Mouse (Mus musculus): ENCODE measurements at regions not wholly inside any gene's neighbourhood (a gene's known extent, or its start where the extent isn't known, plus 50 kb on each side); places are given as distances from the start of the nearest gene placed in this dataset.

DNA sequence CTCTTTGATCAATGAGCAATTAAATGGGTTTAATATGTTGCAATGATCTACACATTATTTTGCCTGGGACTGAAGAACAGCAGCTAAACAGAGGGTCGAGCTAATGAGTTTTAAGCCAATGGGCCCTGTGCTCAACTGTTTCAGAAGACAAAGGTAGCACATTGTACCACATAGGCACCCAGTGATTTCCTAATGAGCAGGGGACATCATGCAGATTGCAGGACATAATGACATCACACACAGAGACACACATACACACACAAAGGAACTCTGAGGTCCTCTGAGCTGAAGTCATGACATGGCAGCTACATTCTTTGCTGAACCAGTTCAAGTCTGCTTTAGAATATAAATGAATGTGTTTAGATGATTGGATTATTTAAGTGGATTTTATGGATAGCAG is 71.9 kb downstream of the Zfp330 start:
- ATAC-seq (ENCODE audit: insufficient number of reproducible peaks, low FRiP score, low TSS enrichment) = no peak

DNA sequence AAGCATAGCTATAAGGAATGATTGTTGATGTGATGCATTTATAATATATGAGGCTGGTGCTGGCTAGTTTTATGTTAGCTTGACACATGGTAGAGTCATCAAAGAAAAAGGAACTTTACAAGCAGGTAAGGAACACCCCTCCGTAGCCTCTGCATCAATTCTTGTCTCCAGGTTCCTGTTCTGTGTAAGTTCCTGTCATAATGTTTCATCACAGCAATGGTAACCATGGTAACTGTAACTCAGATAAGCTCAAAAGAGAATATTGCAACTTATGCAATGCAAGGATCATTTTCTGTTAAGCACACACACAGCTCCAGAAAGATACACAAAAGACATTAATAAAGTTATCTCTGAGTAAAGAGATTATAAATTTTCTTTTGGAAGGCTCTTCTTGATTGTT is 73.5 kb downstream of the Zfp330 start:
- ATAC-seq (ENCODE audit: insufficient number of reproducible peaks, low FRiP score, low TSS enrichment) = no peak

DNA sequence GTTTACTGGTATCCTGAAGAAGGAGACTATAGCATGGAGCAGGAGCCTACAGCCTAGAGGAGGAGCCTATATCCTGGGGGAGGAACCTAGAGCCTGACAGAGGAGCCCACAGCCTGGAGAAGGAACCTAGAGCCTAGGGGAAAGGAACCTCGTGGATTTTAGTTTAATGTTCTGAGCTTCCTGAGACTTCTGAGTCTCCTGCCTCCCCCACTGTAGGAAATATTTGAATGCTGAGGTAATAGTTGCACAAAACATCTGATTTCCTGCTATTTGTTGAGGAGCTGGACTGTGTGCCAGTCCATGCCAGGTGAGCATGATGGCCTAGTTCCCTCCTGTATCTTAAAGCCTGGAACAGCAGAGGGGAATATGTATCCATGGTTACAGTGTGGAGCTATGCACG is 74.7 kb downstream of the Zfp330 start:
- no peak for ATAC-seq (ENCODE audit: insufficient number of reproducible peaks, low FRiP score, low TSS enrichment)

DNA sequence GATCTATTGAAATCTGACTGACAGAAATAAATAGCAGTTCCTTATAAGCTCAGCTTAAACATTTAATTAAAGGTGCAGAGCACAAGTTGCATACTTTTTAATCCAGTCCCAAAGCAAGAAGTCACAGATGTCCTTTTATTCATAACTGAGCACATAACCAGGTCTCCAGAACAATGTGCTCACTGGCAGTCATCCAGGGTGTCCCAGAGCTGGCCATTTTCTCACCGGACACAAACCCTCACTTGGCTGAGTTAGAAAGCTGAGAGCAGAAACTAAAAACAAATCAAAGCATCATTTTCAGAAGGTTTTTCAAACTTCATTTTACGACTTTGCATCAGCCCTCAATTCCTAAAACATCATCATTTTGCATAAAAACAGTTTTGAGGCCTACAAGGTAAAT is 75.9 kb downstream of the Zfp330 start:
- ATAC-seq (ENCODE audit: insufficient number of reproducible peaks, low FRiP score, low TSS enrichment) = no peak

DNA sequence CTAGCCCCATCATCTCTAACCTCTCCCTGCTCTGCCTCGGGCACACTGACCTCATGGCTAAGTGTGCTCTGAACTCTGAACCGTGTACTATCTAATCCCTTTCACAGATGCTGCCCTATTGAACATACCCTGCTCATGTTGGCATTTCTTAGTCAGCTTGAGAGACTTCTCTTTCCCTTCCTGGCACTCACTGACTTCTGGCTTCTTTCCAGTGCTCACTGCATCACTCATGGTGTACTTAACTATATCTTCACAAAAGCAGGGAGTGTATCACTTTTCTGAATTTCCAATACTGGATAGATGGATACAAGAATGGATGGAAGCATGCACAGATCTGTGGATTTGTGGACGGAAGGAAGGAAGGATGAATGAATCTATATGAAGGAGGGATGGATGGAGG is 80.9 kb downstream of the Zfp330 start:
- no peak for ATAC-seq (ENCODE audit: insufficient number of reproducible peaks, low FRiP score, low TSS enrichment)

DNA sequence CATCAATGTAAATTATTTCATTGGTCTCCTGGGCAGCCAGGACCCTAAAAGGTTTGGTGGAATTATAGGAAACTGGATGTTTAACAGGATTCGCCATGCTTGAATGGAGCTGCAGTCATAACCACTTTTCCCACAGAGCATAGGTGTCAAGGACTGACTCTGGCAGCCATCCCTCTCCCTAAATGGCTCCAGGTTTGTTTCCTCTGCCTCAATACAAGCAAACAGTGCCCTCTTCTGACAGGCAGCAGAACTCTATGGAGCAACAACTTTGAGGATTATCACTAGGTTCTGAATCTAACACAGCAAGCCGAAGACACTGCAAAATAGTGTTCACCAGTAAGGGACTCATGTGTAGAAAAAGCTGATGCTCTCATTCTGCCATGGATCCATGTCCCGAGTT is 84.6 kb downstream of the Zfp330 start:
- peak; percentile 75 for ATAC-seq (ENCODE audit: insufficient number of reproducible peaks, low FRiP score, low TSS enrichment)

DNA sequence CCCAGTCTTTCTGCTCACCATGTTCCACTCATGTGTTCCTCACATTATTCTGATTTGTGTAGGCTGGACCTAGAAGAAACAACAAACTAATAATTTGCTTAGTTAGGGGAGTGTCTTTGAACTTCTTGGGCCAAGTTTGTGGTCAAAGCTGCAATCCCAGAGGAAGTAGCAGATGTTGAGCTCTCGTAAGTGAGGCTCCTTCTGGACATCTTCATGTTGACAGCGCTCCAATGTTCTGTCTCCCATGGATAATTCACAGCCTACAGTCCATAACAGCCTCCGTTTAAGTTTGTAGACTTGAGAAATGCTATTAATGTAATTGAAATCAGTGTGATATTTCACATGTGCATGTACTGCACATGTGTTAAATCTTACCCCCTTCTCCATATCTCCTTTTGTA is 88.0 kb downstream of the Zfp330 start:
- no peak for ATAC-seq (ENCODE audit: insufficient number of reproducible peaks, low FRiP score, low TSS enrichment)

DNA sequence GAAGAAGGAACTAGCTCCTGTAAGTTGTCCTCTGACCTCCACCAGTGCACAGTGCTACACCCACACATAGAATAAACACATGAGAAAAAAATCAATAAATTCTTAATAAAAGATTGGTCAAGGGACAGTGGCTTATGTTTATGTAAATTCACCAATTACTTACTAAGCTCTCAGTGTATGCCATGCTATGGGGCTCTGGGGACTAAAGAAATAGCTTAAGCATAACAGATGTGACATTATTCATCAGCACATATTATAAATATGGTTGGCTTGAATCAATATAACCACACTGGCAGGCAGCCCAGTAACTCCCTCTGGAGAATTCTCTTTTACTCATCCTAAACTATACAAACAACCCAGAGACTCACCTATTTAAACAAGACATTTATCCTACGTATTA is 95.2 kb downstream of the Zfp330 start:
- no peak for ATAC-seq (ENCODE audit: insufficient number of reproducible peaks, low FRiP score, low TSS enrichment)

DNA sequence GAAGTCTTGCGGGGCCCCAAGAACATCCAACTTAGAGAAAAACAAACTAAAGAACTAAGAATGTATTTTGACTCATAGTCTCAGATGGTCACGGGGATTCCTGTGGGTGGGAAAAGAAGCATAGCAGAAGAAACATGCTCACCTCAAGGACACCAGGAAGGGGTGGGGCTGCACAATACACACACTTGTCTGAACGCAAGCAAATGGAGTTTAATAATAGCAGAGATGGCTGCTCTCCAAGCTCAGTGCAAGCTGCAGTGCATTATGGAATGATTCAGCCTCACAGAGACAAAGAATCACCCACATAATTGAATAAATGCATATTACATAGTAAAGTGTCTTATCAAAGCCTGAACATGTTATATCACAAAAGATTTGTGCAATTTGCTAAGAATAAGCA is 96.2 kb downstream of the Zfp330 start:
- ATAC-seq (ENCODE audit: insufficient number of reproducible peaks, low FRiP score, low TSS enrichment) = no peak

DNA sequence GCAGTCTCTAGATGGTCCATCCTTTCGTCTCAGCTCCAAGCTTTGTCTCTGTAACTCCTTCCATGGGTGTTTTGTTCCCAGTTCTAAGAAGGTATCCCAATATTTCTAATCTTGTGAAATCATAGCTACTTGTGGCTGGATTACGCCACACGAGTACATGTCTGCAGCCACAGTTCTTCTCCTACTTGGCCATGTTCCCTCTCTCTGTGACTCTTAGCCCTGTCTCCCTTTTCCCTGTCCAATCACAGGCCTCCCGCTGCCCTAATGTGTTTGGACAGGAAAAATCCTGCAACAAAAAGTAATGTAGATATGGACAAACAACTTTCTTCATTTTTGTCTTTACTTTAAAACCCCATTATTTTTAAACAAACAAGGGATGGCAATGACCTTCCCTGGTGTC is 104.7 kb downstream of the Zfp330 start:
- ATAC-seq (ENCODE audit: insufficient number of reproducible peaks, low FRiP score, low TSS enrichment) = no peak

DNA sequence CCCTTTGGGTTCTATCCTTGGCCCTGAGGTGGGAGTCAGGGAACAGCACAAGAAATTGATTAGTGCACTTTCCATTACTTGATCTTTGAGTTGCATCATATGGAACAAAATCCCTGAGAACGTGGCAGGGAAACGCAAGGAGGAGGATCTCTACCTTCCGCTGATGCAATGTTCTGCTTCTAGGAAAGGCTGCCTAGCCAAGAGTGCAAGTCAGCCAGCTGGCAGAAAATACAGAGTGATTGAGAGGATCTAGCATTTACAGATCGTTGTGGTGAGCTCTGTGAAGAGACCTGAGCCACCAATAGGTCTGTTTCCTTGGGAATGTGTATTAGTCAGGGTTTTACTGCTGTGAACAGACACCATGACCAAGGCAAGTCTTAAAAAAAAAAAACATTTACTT is 108.8 kb downstream of the Zfp330 start:
- no peak for ATAC-seq (ENCODE audit: insufficient number of reproducible peaks, low FRiP score, low TSS enrichment)

DNA sequence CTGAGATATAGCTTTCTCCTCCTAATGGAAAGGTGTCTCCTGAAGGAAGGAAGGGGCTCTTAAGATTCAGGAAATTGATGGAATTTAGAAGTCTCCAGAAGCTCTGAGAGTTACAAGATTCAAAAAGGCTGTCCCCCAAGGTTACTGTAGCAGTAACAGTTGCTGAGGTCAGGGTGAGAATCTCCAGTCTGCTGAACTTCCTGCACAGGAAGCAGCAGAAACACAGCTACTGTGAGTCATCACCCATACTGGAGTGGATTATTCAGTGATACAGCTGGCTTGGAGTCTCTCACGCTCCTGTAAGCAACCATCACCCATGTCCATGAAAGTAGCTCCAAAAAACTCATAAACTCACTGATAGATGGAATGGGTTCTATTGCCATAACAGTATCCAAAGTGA is 133.5 kb downstream of the Zfp330 start:
- ATAC-seq (ENCODE audit: insufficient number of reproducible peaks, low FRiP score, low TSS enrichment) = no peak

DNA sequence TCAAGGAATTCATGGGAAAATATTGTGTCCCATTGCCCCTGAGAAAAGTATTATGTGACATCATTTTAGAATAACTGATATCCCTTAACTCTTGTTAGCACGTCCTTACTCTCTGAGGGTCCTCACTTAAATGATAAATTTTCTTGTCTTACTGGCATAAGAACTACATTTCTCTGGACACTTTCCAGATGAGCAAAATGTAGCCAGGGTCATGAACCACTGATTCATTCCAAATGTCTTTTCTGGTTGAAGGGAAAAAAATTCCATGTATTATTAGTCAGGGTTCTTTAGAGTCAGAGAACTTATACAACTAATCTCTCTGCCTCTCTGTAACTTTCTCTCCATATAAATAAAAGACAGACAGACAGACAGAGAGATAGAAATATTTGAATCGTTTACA is 143.5 kb downstream of the Zfp330 start:
- ATAC-seq (ENCODE audit: insufficient number of reproducible peaks, low FRiP score, low TSS enrichment) = no peak

DNA sequence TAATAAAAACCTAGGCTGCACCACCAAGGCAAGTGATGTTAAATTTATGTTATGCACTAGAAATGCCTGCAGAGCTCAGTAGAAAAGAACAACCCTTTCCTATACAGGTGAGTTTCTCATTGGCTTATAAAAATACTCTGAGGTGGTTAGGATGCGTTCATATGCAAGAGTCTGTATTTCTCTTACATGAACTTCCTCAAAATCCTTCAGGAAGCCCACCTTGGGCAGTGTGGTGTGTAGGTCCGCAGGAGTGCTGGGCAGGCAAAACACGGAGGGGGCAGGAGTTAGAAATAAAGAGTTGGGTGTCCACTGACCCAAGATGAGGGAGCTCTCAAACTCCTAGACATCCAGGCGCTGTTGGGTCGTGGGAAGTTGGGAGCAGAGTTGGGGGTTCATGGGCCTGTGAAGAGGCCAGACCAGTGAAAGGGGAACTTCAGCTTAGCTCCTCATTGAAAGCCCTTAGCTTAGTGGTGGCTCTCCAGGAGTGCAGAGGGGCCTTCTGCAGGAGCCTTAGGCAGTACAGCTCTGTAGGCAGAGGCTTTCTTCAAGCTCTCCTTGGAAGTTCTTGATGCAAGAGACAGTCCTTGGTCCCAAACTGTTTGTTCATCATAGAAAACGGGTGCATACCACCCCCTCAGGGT is 150.0 kb downstream of the Zfp330 start:
- no peak for ATAC-seq (ENCODE audit: insufficient number of reproducible peaks, low FRiP score, low TSS enrichment)

DNA sequence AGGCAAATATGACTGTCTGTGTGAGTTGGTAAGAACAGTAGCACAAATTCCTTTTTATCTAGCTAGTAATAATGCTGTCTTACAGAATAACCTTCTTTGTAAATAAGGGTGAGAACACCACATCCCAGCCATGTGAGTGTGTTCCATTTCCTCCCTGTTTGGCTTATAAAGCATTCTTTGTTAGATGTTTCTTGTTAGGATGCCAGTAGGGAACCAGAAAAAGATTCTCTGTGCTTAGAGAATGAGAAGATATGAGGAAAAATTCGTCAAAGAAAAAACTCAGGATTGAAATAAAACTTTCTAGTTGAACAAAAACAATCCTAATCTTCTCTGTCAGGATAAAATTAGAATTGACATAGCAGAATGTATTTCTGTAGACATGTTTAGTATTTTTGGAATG is 155.3 kb downstream of the Zfp330 start:
- no peak for ATAC-seq (ENCODE audit: insufficient number of reproducible peaks, low FRiP score, low TSS enrichment)

DNA sequence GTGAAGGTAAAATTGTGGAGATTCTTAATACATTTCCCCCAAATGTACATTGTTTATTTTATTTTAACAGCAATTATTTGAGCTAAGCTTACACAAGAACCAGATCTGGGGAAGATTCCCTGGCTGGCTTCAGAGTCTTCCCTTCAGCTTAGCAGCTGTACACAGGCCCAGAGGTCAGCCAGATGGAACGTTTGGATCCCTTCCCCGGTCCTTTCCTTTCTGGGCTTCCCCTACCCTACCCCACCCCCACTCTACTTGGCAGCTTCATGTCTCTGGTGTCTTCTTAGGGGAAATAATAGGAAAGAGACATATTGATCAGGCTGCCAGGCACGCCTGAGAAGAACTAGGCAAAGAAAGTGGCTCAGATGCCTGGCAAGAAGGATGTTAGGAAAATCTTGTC is 172.4 kb downstream of the Zfp330 start:
- ATAC-seq (ENCODE audit: insufficient number of reproducible peaks, low FRiP score, low TSS enrichment) = no peak

DNA sequence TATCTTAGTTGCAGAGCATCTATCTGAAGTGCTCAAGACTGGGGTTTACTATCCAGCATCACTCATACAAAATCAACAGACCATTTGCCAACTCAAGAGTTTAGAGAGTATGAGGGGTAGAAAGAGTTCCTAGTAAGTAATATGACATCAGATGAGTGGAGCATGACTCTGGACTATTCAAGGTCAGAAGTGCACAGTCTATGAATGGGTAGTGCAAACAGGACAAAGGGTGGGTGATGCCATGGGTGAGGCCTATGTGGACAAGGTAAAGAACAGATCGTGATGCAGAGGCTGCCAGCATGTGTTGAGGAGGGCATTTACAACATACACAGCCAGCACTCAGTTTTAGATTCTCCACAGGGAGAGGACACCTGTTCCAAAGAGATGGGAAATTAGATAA is 170.4 kb upstream of the Il15 start:
- ATAC-seq (ENCODE audit: insufficient number of reproducible peaks, low FRiP score, low TSS enrichment) = no peak

DNA sequence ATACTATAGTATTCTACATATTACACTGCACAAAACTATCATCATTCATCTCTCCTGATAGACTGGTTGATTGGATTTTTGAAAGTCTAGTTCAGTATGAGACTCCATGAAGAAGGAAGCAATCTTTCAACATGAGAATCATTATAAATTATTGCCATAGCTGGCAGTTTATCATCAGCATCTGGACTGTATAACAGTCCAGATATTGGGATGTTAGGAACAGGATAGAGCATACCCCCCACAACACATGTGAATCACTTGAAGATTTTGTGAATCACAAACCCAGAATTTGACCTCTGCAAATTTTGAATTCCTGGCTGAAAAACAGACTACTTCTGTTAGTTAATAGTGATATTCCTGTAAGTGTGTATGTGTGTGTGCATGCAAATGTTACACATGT is 135.1 kb upstream of the Il15 start:
- ATAC-seq (ENCODE audit: insufficient number of reproducible peaks, low FRiP score, low TSS enrichment) = no peak

DNA sequence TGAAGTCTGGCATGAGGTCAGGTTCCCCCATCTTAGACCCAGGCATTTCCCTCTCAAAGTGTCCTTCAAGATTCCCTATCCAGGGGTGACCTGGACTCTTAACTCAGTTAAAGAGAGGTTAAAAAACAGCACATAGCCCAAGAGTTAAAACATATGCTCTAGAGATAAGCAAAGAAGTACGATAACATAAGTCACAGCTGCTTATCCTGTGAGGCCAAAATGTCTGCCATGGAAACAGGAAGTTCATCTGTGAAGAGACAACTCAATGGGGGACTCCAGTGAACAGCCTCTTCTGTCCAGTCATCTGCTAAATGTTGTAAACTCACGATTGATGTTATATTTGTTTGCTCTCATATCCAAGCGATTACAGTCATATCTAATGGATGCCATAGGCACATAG is 126.1 kb upstream of the Il15 start:
- no peak for ATAC-seq (ENCODE audit: insufficient number of reproducible peaks, low FRiP score, low TSS enrichment)

DNA sequence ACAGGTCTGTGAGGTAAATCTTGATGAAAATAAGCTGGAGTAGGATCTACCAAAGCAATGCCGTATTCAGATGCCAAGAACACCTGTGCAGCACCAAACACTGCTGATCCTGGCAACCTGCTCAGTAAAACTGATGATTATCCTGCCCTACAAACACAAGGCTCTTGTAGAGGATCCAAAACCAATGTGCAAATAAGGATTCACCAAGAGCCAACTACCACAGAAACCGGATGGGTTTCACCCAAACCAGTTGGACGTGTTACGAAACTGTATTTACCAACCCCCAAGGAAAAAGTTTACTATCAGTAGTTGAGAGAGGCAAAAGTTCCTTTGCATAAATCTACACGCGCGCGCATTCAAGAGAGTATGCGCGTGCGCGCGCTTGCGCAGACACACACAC is 120.8 kb upstream of the Il15 start:
- no peak for ATAC-seq (ENCODE audit: insufficient number of reproducible peaks, low FRiP score, low TSS enrichment)

DNA sequence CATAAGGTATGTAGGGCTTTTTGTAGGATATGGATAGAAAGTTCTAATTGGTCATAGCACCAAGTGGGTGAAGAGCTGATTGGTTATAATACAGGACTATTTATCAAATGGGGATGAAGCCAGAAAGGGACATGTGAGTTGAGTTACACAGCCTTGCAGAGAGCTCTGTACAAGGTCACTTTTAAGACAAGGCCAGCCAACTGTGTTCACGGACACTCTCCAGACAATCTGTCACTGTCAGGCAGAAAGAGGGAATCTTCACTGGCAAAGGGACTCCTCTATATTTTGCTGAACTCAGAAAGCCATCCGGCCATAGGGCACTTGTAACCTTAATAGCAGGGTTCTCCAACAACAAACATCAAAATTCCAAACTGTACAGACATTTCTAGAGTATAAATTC is 95.5 kb upstream of the Il15 start:
- no peak for ATAC-seq (ENCODE audit: insufficient number of reproducible peaks, low FRiP score, low TSS enrichment)

DNA sequence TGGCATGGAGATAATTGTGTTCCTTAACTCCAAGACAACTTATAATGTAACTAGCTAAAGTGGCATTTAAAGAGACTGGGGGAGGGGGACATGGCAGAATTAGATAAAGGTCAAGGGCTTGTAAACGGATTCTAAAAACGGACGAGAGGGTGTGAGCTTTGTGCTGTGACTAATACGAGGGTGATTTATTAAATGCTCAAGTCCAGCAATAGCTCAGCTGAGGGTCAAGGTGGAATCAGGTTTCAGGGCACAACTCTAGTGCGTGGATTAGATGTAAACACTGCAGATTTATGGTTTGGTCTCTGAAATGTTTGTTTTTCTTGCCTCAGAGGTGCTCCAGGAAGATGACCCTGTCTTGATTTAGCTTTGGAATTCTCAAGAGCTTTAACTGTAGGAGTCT is 74.8 kb upstream of the Il15 start:
- no peak for ATAC-seq (ENCODE audit: insufficient number of reproducible peaks, low FRiP score, low TSS enrichment)

DNA sequence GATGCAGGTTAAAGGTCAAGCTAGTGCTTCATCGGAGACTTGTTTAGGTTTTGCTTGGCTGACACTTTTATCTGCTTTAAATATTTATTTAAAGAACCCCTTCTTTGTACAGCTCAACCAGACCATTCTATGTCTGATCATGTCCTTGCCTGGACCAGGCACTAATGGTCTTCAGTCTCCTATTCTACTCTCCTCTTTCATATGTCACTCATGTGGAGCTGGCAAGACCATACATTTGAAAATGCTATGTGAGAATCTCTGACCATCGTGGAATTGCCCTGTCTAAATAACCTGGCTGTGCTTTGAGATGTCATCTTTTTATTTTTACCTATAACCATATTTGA is 74.4 kb upstream of the Il15 start:
- ATAC-seq (ENCODE audit: insufficient number of reproducible peaks, low FRiP score, low TSS enrichment) = no peak
